Mouse (Mus musculus) embryonic facial prominence, embryonic 15.5 days (tissue): ENCODE measurements around the gene Zkscan14. TPM values are rescaled to one million over a fixed set of nuclear protein-coding genes. Genes with fewer than 3 reads are reported as not detected.
A peak's percentile ranks its signal among the peaks of the same experiment; 100 is the strongest.
"Not testable (repeated sequence)": the region's sequence is repeated elsewhere in the genome, so short reads cannot be mapped to it uniquely, and the experiment has no call there.

ENCODE experiments used
- ATAC-seq: fragments of 200-750 bp; cut with Nextera tagmentation; 2 replicates; pipeline ENCODE4 v1.8.0; 2017; ENCODE audit warnings: low read depth, moderate TSS enrichment; ENCODE audit not compliant: insufficient number of reproducible peaks, low FRiP score, low TSS enrichment
- H3K27ac ChIP-seq: fragments of 300-500 bp; sonication (generic); replicated peaks from 2 replicates; pipeline ENCODE4 v1.5.1; 2015; ENCODE audit warnings: mild to moderate bottlenecking, inconsistent platforms
- H3K27me3 ChIP-seq: fragments of 300-500 bp; sonication (generic); 2 replicates; pipeline ENCODE4 v1.6.1; 2015; ENCODE audit warnings: inconsistent platforms
- H3K36me3 ChIP-seq: fragments of 300-500 bp; sonication (generic); 2 replicates; pipeline ENCODE4 v1.6.1; 2015; ENCODE audit warnings: mild to moderate bottlenecking, inconsistent platforms
- H3K4me1 ChIP-seq: fragments of 300-500 bp; sonication (generic); 2 replicates; pipeline ENCODE4 v1.6.1; 2015; ENCODE audit warnings: inconsistent platforms
- H3K4me2 ChIP-seq: fragments of 300-500 bp; sonication (generic); replicated peaks from 2 replicates; pipeline ENCODE4 v1.6.1; 2015; ENCODE audit warnings: mild to moderate bottlenecking, inconsistent platforms
- H3K4me3 ChIP-seq: fragments of 300-500 bp; sonication (generic); replicated peaks from 2 replicates; pipeline ENCODE4 v1.5.1; 2015; ENCODE audit warnings: mild to moderate bottlenecking, inconsistent platforms
- H3K9ac ChIP-seq: fragments of 300-500 bp; sonication (generic); 2 replicates; pipeline ENCODE4 v1.6.1; 2015; ENCODE audit warnings: inconsistent platforms
- H3K9me3 ChIP-seq: fragments of 300-500 bp; sonication (generic); replicated peaks from 2 replicates; pipeline ENCODE4 v1.6.1; 2016; ENCODE audit warnings: inconsistent platforms
- WGBS: fragments of 180-500 bp; shearing (Covaris S2); methylation state at CpG from one replicate; pipeline ENCODE4 v1.1.7; 2015; 5-methylcytosine and 5-hydroxymethylcytosine counted together
- polyA plus RNA-seq: library from polyadenylated mRNA; unstranded; fragments of >200 nt; fragmentation: Nextera tagmentation; extraction: Ambion mirVana; gene quantifications from 2 replicates; pipeline ENCODE4 v1.2.1, GENCODE M21; 2015

The Zkscan14 gene
- polyA plus RNA-seq: 11.8 and 12.5 TPM in 2 replicates

DNA sequence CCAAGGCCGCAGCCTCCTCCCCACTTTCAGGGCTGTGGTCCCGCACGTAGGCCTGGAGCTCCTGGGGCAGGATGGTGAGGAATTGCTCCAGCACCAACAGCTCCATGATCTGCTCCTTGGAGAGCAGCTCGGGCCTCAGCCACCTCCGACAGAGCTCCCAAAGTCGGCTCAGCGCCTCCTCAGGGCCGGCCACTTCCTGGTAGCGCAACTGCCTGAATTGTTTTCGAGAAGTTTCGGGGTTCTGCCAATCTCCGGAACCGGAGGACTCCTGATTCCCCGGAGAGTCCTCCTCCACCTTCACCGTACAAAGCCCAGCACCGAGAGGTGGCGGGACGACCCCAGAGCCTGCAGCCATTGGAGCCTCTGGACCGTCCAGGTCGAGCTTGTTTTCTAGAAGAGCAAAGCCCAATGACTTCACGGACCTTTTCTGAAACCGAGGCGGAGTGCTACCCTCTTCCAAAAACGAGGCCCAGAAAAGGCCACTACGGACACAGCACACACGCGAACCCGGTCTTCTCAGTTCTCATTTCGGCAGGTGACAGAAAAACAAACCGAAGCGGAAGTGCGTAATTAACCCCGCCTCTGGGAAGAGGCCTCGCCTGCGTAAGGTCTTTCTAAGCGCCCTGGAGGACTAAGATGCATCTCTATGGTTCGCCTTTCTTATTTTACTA is at the start of gene Zkscan14:
Gene Zkscan14 (minus strand): TSS at position 548 of the 671 bp plus-strand sequence.
- Histone ChIP-seq H3K9me3 (no peaks in the 10 kb centered on the region), H3K4me1 (peaks cover 29% of the 10 kb centered on the region), H3K36me3 (peaks cover 2% of the 10 kb centered on the region; the same call in 1 of the 2 replicates), H3K27ac (peak within 1 kb of the TSS; percentile 68), H3K27me3 (no peaks in the 10 kb centered on the region), H3K9ac (peak within 1 kb of the TSS; percentile 84), H3K4me3 (peak within 1 kb of the TSS; percentile 89), H3K4me2 (peak within 1 kb of the TSS; percentile 96)
- 2% methylated on average over 37 of the region's 37 CpGs for WGBS
- no peak for ATAC-seq

DNA sequence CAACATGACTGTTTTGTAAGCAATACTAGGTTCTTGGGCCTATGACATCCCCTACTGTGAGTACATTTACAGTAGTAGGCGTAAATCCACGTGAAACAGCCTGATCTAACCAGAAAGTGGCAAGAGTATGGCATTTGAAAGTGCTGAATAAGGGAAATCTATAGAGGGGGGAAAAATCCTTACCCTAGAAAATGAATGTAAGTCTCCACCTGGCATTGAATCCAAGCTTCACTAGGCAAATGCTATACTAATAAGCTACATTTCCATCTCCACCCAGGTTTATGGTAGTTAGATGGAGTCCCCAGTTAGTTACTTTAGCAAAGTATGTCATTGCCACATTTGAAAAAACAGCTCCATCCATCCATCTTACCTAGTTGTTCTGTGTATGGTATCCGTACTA is 47.9 kb upstream of the Zkscan14 start:
- no peak overlapping the region for H3K27ac ChIP-seq
- peaks cover 62% of the 10 kb centered on the region for H3K36me3 ChIP-seq
- H3K9ac ChIP-seq: no peak overlapping the region
- ATAC-seq: no peak
- no peaks in the 10 kb centered on the region for H3K9me3 ChIP-seq
- H3K4me2 ChIP-seq: no peak overlapping the region
- H3K4me1 ChIP-seq: no peaks in the 10 kb centered on the region
- WGBS: 94% methylated on average over 3 of the region's 3 CpGs
- H3K27me3 ChIP-seq: no peaks in the 10 kb centered on the region
- no peak overlapping the region for H3K4me3 ChIP-seq

DNA sequence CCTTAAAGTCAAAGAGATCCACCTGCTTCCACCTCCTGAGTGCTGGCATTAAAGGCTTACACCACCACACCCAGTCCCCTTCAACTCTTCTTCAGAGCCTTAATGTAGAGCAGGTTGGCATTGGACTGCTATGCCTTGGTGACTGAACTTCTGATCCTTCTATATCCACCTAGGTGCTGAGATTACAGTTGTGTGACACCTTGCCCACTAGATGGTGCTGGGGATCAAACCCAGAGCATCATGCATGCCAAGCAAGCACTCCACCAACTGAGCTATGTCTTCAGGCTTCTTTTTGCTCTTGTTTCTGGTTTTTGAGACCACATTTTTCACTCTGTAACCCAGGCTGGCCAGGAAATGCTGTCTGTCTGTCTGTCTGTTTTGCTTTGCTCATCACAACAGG is 33.0 kb upstream of the Zkscan14 start:
- Histone ChIP-seq H3K9ac (no peak overlapping the region), H3K36me3 (peaks cover 53% of the 10 kb centered on the region), H3K4me2 (no peak overlapping the region), H3K4me3 (no peak overlapping the region), H3K27ac (no peak overlapping the region), H3K27me3 (no peaks in the 10 kb centered on the region), H3K9me3 (no peaks in the 10 kb centered on the region), H3K4me1 (peaks cover 13% of the 10 kb centered on the region)
- ATAC-seq: no peak

DNA sequence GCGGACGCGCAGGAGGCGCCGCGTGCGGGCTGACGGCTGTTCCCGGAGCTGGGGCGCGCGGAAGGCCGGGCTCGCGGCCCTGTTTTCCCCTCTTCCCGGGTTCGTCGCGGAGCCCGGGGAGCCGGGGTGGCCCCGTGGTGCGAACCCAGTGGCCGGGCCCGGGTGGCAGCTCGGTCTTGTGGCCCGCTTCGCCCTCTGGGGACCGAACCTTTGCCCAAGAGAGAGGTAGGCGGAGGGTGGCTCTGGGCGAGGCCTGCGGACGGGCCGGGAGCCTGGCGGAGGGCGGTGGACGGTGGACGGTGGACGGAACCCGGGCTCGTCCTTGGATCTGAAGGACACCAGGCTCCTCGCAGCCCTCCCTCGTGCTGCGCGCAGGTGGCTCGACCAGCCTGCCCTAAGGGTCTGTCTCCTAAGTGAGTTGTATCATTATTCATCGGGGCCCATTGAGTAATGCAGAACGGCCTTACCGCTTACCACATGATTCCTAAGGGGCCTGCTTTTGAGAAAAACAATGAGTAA is 30.3 kb upstream of the Zkscan14 start:
- WGBS: under 1% methylated on average over 42 of the region's 49 CpGs
- ATAC-seq: peak; percentile 74
- no peaks in the 10 kb centered on the region for H3K9me3 ChIP-seq
- H3K4me3 ChIP-seq: peak overlapping the region; percentile 97
- H3K36me3 ChIP-seq: peaks cover 31% of the 10 kb centered on the region
- H3K27me3 ChIP-seq: no peaks in the 10 kb centered on the region
- H3K4me1 ChIP-seq: peaks cover 13% of the 10 kb centered on the region
- H3K4me2 ChIP-seq: peak overlapping the region; percentile 74
- peak overlapping the region; percentile 89 for H3K27ac ChIP-seq
- peak overlapping the region; percentile 98 for H3K9ac ChIP-seq

DNA sequence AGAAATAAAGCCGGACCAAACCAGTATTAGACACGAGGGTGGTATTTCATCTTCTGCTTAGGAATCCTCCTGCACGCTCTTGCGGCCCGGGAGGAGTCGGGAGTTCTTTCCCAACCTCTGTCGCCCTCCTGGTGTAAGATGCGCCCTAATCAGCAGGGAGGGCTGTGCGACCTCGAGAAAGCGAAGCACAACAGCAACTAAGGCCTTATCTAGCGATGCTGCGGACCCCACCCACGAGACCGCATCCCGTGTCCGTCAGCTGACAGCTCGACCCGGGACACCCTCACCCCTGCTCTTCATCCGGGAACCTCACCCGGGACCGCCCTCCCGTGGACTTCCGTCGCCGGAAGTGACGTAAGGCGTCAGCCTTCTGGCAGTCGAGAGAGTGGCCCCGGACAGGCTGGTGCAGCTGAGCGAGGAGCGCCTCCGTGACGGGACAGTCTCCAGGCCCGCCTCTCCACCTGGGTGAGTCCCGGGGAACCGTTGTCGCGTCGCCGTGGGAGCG is 29.8 kb upstream of the Zkscan14 start, which contains the start of gene Zfp655:
Gene Zfp655 (plus strand): TSS at position 349 of the 505 bp plus-strand sequence.
- ATAC-seq: peak; percentile 98
- Histone ChIP-seq H3K9me3 (no peaks in the 10 kb centered on the region), H3K4me2 (peak within 1 kb of the TSS; percentile 74), H3K27me3 (no peaks in the 10 kb centered on the region), H3K27ac (peak within 1 kb of the TSS; percentile 89), H3K36me3 (peaks cover 30% of the 10 kb centered on the region), H3K9ac (peak within 1 kb of the TSS; percentile 98), H3K4me3 (peak within 1 kb of the TSS; percentile 97), H3K4me1 (peaks cover 13% of the 10 kb centered on the region)
- WGBS: under 1% methylated on average over 42 of the region's 42 CpGs

DNA sequence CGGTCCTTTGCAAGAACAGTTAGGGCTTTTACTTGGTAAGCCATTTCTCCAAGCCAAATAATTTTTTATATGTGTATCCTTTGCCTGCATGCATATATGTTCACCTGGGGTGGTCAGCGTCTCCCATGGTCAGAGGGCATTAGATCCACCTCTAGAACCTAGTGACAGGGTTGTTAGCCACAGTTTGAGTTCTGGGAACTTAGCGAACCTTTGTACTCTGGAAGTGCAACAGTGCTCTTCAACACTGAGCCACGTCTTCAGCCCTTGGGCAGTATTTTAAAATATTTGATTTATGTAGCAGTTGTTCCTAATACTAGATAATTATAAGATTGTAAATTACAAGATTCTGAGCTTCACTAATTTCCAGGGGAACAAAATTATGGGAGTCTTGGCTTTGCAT is 29.0 kb upstream of the Zkscan14 start:
- ATAC-seq: no peak
- Histone ChIP-seq H3K36me3 (peaks cover 24% of the 10 kb centered on the region), H3K9ac (no peak overlapping the region), H3K27me3 (no peaks in the 10 kb centered on the region), H3K4me3 (peak overlapping the region; percentile 97; the same call in 1 of the 2 replicates), H3K4me2 (peak overlapping the region; percentile 74; the same call in 1 of the 2 replicates), H3K27ac (no peak overlapping the region), H3K9me3 (no peaks in the 10 kb centered on the region), H3K4me1 (peaks cover 13% of the 10 kb centered on the region)
- WGBS: 80% methylated on average over 4 of the region's 4 CpGs

DNA sequence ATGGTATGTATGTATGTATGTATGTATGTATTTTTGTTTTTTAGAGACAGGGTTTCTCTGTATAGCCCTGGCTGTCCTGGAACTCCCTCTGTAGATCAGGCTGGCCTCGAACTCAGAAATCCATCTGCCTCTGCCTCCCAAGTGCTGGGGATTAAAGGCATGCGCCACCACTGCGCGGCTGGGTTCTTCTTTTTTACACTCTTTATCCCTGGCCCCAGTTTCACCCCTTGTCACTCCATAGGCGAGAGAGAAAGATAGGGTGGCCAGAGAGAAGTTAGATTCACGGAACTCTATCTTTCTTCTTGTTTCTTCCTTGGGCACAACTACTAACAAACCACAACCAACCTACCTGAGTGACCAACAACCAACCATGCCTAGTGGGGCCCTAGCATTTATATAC is 27.6 kb upstream of the Zkscan14 start:
- H3K27ac ChIP-seq, H3K27me3 ChIP-seq, H3K4me2 ChIP-seq, ATAC-seq, H3K9me3 ChIP-seq, H3K9ac ChIP-seq, H3K4me3 ChIP-seq: not testable (repeated sequence)
- Histone ChIP-seq H3K4me1 (peaks cover 13% of the 10 kb centered on the region), H3K36me3 (peaks cover 10% of the 10 kb centered on the region)
- 87% methylated on average over 6 of the region's 6 CpGs for WGBS

DNA sequence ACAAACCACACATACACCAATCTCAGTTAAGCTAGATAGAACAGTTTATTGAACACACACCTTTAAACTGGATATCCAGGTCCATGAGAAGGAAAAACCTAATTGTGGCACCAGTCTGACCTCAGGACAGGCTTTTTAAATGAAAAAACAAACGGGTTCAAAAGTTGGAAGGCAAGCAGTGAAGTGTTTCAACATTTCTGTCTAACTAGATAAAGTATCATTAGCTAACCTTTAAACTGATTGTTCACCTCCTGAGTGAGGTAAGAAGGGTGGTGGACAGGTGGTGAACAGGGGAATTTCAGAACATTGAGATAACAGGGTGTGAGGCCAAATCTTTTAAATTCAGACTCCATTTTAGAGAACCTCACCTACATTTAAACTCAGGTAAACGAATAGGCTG is 24.8 kb upstream of the Zkscan14 start:
- ATAC-seq: no peak
- 55% methylated on average over 2 of the region's 2 CpGs for WGBS
- H3K27ac ChIP-seq: no peak overlapping the region

DNA sequence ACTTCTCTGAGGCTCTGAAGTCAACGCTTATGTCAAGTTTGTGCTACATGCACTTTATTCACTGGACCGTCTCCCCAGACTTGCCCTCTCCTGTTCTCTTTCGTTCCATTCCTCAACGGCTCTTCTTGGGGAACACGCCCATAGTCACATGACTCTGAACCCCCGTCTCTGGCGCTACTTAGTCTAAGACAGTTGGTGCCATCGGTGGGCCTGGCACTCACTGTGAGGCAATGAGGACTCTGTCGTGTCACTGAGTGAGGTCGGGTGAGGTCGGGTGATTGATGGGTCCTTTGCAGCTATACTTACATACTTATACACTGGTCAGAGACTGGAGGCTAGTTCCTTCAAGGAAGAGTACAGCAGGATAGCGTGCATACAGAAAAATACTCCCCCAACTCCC is 21.7 kb upstream of the Zkscan14 start:
- H3K36me3 ChIP-seq: peaks cover 33% of the 10 kb centered on the region
- no peaks in the 10 kb centered on the region for H3K27me3 ChIP-seq
- no peak for ATAC-seq
- H3K4me2 ChIP-seq: no peak overlapping the region
- no peak overlapping the region for H3K9ac ChIP-seq
- H3K27ac ChIP-seq: no peak overlapping the region
- no peaks in the 10 kb centered on the region for H3K9me3 ChIP-seq
- no peak overlapping the region for H3K4me3 ChIP-seq
- WGBS: 81% methylated on average over 12 of the region's 12 CpGs
- H3K4me1 ChIP-seq: no peaks in the 10 kb centered on the region

More for the DNA sequence above, 24.8 kb upstream of the Zkscan14 start:
- H3K4me3 ChIP-seq: no peak overlapping the region
- no peaks in the 10 kb centered on the region for H3K27me3 ChIP-seq
- H3K36me3 ChIP-seq: peaks cover 6% of the 10 kb centered on the region
- H3K9ac ChIP-seq: no peak overlapping the region
- no peak overlapping the region for H3K4me2 ChIP-seq
- H3K4me1 ChIP-seq: 0 out of 2 replicates have a peak, but pooled peaks cover 6% of the 10 kb centered on the region
- no peaks in the 10 kb centered on the region for H3K9me3 ChIP-seq

DNA sequence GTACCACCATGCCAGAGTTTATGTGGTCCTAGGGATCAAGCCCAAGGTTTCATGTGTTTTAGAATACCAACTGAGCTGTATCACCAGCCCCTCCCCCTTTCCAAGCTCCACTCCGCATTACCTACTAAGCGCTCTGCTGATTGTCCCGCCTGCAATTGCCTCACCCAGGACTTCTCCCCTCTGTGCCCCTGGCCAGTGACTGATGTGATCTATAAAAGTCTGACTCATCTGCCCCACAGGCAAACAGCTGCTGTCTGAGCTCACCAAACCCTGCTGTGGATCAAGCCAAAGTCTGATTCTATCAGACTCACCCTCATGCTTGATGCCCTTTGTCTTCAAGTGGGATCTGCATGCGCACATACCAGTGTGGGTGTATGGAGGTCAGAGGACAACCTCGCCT is 21.2 kb upstream of the Zkscan14 start:
- ATAC-seq: 0 out of 2 replicates have a peak, but pooled peaks have one; percentile 34

DNA sequence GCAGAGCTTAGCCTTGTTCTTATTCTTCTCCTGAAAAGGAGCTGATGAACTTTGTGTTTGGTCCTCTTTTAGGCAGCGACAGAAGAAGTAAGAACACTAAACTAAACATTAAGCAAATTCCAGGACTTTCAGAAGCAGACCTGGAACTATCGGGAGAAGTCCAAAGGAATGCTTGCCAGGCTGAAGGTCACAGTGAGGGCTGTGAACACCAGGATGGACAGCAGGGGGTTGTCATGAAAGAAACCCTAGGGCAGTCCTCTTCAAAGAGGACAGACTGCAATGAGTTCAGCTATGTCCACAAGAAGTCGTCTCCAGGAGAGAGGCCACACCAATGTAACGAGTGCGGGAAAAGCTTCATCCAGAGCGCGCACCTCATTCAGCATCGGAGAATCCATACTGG is 18.3 kb upstream of the Zkscan14 start:
- H3K27me3 ChIP-seq: no peaks in the 10 kb centered on the region
- 92% methylated on average over 8 of the region's 8 CpGs for WGBS
- no peak overlapping the region for H3K4me2 ChIP-seq
- H3K9me3 ChIP-seq: no peaks in the 10 kb centered on the region
- peaks cover 47% of the 10 kb centered on the region for H3K36me3 ChIP-seq
- H3K27ac ChIP-seq: no peak overlapping the region
- H3K4me3 ChIP-seq: no peak overlapping the region
- no peak overlapping the region for H3K9ac ChIP-seq
- H3K4me1 ChIP-seq: no peaks in the 10 kb centered on the region
- ATAC-seq: no peak

More for the DNA sequence above, 21.2 kb upstream of the Zkscan14 start:
- H3K4me1 ChIP-seq: no peaks in the 10 kb centered on the region
- WGBS: 83% methylated on average over 5 of the region's 5 CpGs
- H3K27ac ChIP-seq: no peak overlapping the region
- no peak overlapping the region for H3K9ac ChIP-seq
- H3K36me3 ChIP-seq: peaks cover 39% of the 10 kb centered on the region
- H3K9me3 ChIP-seq: no peaks in the 10 kb centered on the region
- H3K27me3 ChIP-seq: no peaks in the 10 kb centered on the region
- H3K4me2 ChIP-seq: no peak overlapping the region
- H3K4me3 ChIP-seq: no peak overlapping the region
